Mouse (Mus musculus): ENCODE results near the gene Cpb2.

DNA sequence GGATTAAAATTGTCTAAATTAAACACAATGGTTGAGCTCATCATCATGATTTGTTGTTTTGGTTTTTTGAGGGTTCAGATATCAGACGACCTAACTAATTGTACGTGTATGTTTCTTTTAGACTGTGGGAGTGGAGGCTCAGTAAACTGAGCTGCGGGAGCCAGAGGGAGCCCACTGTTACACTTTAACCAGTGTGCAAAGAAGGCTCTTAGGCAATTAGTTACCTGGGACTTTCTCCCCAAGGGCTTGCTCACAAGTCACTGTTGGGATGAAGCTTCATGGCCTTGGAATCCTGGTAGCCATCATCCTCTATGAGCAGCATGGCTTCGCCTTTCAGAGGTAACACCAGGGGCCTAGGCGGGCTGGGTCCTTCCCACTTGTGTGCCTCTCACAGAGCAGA is at the start of gene Cpb2:
- TF ChIP-seq CTCF (IDR thresholded peaks at IDR 0.05; ENCODE audit: control insufficient read depth, insufficient read depth, insufficient read length) (no peak), MYOD1 (IDR thresholded peaks at IDR 0.05; ENCODE audit: control insufficient read depth, insufficient read length, low read depth) (no peak), USF1 (IDR thresholded peaks at IDR 0.05; ENCODE audit: low read depth) (no peak), CEBPB (IDR thresholded peaks at IDR 0.05; ENCODE audit: low read depth) (no peak), MYOG (IDR thresholded peaks at IDR 0.05; ENCODE audit: control insufficient read depth, extremely low read depth, insufficient read length) (no peak), FOSL1 (IDR thresholded peaks at IDR 0.05; ENCODE audit: insufficient read depth, low read length, poor library complexity, severe bottlenecking) (no peak)
